Mouse (Mus musculus) urinary bladder, postnatal 10 days (tissue): ENCODE measurements around the gene Tcl1.
"Not testable (repeated sequence)": the region's sequence is repeated elsewhere in the genome, so short reads cannot be mapped to it uniquely, and the experiment has no call there.

ENCODE experiments used
- DNase-seq: peaks from one replicate; pipeline ENCODE4 v3.0.0; 2022; ENCODE audit warnings: low spot score

Tcl1 gene

GRCm38 (mm10) chr12:105181040-105181644, 41.5 kb downstream of the Tcl1 start:
- not testable (repeated sequence) for DNase-seq

GRCm38 (mm10) chr12:105176044-105176443, 46.5 kb downstream of the Tcl1 start, which contains the start of gene Tcl1b5:
Gene Tcl1b5, plus strand, starts transcription at chr12:105176344.
- DNase-seq, result not testable (repeated sequence)

DNA sequence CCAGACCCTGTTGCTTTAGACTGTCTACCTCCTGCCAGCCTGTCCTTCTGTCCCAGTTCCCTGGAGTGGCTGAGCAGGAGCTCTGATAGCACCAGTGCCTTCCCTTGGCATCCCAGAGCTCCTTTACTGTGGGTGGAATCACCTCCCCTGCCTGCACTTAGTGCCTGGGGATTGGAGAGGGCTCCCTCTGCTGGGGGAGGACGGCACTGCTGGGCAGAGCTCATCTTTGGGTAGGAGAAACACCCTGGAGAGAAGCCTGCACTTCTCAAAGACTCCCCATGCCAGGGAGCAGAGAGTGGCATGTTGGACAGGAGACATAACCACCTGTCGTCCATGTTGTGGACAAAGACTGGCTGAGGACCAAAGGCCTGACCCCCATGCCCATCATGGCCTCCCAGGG, 48.3 kb downstream of the Tcl1 start:
- DNase-seq, result not testable (repeated sequence)

DNA sequence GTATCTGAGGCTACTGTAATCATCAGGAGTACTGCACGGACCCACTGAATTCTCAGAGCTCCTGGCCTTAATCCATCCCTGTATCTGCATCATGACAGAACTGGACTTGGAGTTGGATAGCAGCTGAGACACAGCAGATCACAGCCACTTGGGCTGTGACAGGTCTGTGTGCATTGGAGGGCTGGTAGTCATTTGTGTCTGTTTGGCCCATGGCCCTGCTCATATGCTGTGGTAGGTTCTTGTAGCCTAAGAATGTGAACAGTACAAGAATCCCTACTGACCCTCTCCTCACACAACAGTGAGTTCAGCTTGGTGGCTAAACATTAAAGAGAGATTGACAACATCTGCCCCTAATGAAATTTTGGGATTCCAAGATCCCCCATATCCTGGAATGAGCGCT, 49.2 kb downstream of the Tcl1 start:
- DNase-seq, result no peak
